Mouse (Mus musculus) left cerebral cortex, adult 2 months (tissue): ENCODE results near the gene Gstm6. TPM values are rescaled to one million over a fixed set of nuclear protein-coding genes. Genes with fewer than 3 reads are reported as not detected.
"Not testable (repeated sequence)": the region's sequence is repeated elsewhere in the genome, so short reads cannot be mapped to it uniquely, and the experiment has no call there.

ENCODE experiments used
- DNase-seq, 2 experiments: peaks; one replicate each; pipeline ENCODE4 v3.0.0; 2021 to 2022; ENCODE audit warnings: low spot score in 2 of 2, mixed read lengths in 1 of 2; ENCODE audit errors: extremely low spot score in 1 of 2
- H3K27ac ChIP-seq: fragments of 200-600 bp; 2 replicates; pipeline ENCODE4 v1.8.1; 2022
- H3K4me3 ChIP-seq: fragments of 200-600 bp; 2 replicates; pipeline ENCODE4 v1.8.1; 2022
- CTCF ChIP-seq: fragments of 200-600 bp; IDR thresholded peaks from 2 replicates; pipeline ENCODE4 v1.8.1; 2022; ENCODE audit warnings: antibody characterized with exemption, mild to moderate bottlenecking, moderate library complexity
- intact Hi-C: fragments of 180-260 bp; cut with DNase I; formaldehyde crosslinking; loops from one replicate; pipeline ENCODE4 v1.15.1; 2025
- total RNA-seq, 2 experiments: library from RNA; stranded (reverse); gene quantifications; 2 replicates each; pipeline ENCODE4 v1.2.3; 2021

Gstm6 gene
- total RNA-seq, 2 experiments from 2014 or later: 4.7 to 6.7 TPM

- no peak overlapping the region for H3K27ac ChIP-seq
- TF ChIP-seq CTCF: no peak
- intact Hi-C loops: no loop called here
- H3K4me3 ChIP-seq: no peak overlapping the region
- DNase-seq: no peak
Observed at GRCm38 (mm10) chr3:107966631-107967030, 23.1 kb upstream of the Gstm6 start.

GRCm38 (mm10) chr3:107965592-107965991 lies 22.0 kb upstream of the Gstm6 start:
- Histone ChIP-seq H3K4me3 (no peak overlapping the region), H3K27ac (no peak overlapping the region)
- intact Hi-C loops: no loop called here
- no peak for TF ChIP-seq CTCF
- no peak for DNase-seq

GRCm38 (mm10) chr3:107964656-107965308 lies 21.2 kb upstream of the Gstm6 start:
- intact Hi-C loops: no loop called here
- Histone ChIP-seq H3K4me3 (no peak overlapping the region), H3K27ac (no peak overlapping the region)
- no peak for DNase-seq
- no peak for TF ChIP-seq CTCF

GRCm38 (mm10) chr3:107964026-107964425 lies 20.5 kb upstream of the Gstm6 start:
- TF ChIP-seq CTCF: no peak
- intact Hi-C loops: no loop called here

GRCm38 (mm10) chr3:107955260-107955659 lies 11.7 kb upstream of the Gstm6 start:
- intact Hi-C loops, H3K4me3 ChIP-seq, H3K27ac ChIP-seq, DNase-seq: not testable (repeated sequence)

More at GRCm38 (mm10) chr3:107964026-107964425, 20.5 kb upstream of the Gstm6 start:
- DNase-seq: no peak
- H3K27ac ChIP-seq: no peak overlapping the region
- H3K4me3 ChIP-seq: no peak overlapping the region

GRCm38 (mm10) chr3:107953906-107954305 lies 10.4 kb upstream of the Gstm6 start:
- Histone ChIP-seq H3K4me3 (no peak overlapping the region), H3K27ac (no peak overlapping the region)
- intact Hi-C loops: loop anchor here (1.0 to 5.0 kb wide), 2 partner anchors 64 to 108 kb away; no protein-coding TSS in a partner anchor
- DNase-seq: no peak
- TF ChIP-seq CTCF: no peak

GRCm38 (mm10) chr3:107953328-107953755 lies 9.8 kb upstream of the Gstm6 start:
- peak in 1 of 2 experiments; percentile 45 for DNase-seq
- TF ChIP-seq CTCF: peak; percentile 68
- Histone ChIP-seq H3K4me3 (no peak overlapping the region), H3K27ac (no peak overlapping the region)
- intact Hi-C loops: loop anchor here (1.0 to 5.0 kb wide), 2 partner anchors 65 to 109 kb away; no protein-coding TSS in a partner anchor

- intact Hi-C loops: loop anchor here (5.0 kb wide), 1 partner anchor 112 kb away; no protein-coding TSS in a partner anchor
- no peak for DNase-seq
- no peak for TF ChIP-seq CTCF
- no peak overlapping the region for H3K27ac ChIP-seq
- H3K4me3 ChIP-seq: no peak overlapping the region
Observed at GRCm38 (mm10) chr3:107950531-107950930, 7.0 kb upstream of the Gstm6 start.

- intact Hi-C loops, H3K27ac ChIP-seq, H3K4me3 ChIP-seq, DNase-seq: not testable (repeated sequence)
Observed at GRCm38 (mm10) chr3:107949461-107949860, 5.9 kb upstream of the Gstm6 start.

- no peak overlapping the region; the same call in 1 of the 2 replicates for H3K27ac ChIP-seq
- TF ChIP-seq CTCF: peak; percentile 15
- DNase-seq: no peak
- no peak overlapping the region for H3K4me3 ChIP-seq
- intact Hi-C loops: no loop called here
Observed at GRCm38 (mm10) chr3:107945729-107946128, 2.2 kb upstream of the Gstm6 start.

GRCm38 (mm10) chr3:107941261-107941660 lies 2.3 kb downstream of the Gstm6 start:
- DNase-seq: no peak
- no peak overlapping the region for H3K4me3 ChIP-seq
- TF ChIP-seq CTCF: no peak
- H3K27ac ChIP-seq: no peak overlapping the region
- intact Hi-C loops: no loop called here

- no peak for TF ChIP-seq CTCF
- H3K4me3 ChIP-seq: no peak overlapping the region
- peak overlapping the region; percentile 86 for H3K27ac ChIP-seq
- intact Hi-C loops: no loop called here
- no peak for DNase-seq
Observed at GRCm38 (mm10) chr3:107940524-107940923, 3.0 kb downstream of the Gstm6 start.

GRCm38 (mm10) chr3:107939830-107940229 lies 3.7 kb downstream of the Gstm6 start:
- H3K4me3 ChIP-seq: no peak overlapping the region
- no peak for DNase-seq
- peak overlapping the region; percentile 86 for H3K27ac ChIP-seq
- intact Hi-C loops: no loop called here
- TF ChIP-seq CTCF: no peak
